Mouse (Mus musculus): ENCODE measurements around the gene Prss32. TPM values are rescaled to one million over a fixed set of nuclear protein-coding genes. Genes with fewer than 3 reads are reported as not detected.

The Prss32 gene
- 11.8 and 14.5 TPM in 2 replicates for polyA plus RNA-seq (2015; fragmentation: Nextera tagmentation; extraction: Ambion mirVana)

DNA sequence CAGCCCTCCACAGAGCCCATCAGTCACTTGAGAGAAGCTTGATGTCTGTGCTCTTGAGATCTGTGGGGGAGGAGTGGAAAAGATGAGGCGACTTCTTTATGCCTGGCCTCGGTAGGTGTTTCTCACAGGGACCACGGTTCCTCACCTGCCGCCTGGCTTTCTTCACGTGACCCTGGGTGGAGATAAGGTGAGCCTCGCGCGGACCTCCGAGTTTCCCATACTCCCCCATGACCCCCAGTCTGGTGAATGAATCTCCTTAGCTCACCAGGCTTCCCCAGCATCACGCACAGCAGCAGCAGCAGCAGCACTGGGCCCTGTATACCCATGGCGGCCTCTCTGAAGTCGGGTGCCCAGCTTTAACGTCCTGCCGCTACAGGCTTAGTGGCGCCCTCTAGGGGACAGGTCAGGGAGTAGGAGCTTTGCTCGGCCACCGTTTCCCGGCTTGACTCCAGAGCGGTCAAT, at the start of gene Prss32, which contains the start of gene Prss41:
TSS of gene Prss32 (plus strand) at position 44 of the 462 bp plus-strand sequence.
TSS of gene Prss41 (minus strand) at position 361 of the 462 bp plus-strand sequence.
- Histone ChIP-seq H3K4me2 (ENCODE audit: low read depth, low read length) (peak within 1 kb of the TSS; percentile 49), H3K4me1 (ENCODE audit: control insufficient read depth, insufficient read depth, low read length) (no peaks in the 10 kb centered on the region; the same call in 1 of the 2 replicates), H3K27ac (ENCODE audit: low read length) (no peak within 1 kb of the TSS), H3K27me3 (replicated peaks; ENCODE audit: control insufficient read depth, insufficient read depth, low read length) (no peaks in the 10 kb centered on the region), H3K9ac (ENCODE audit: low read depth, low read length) (peak within 1 kb of the TSS; percentile 29; the same call in 1 of the 2 replicates), H3K36me3 (ENCODE audit: control insufficient read depth, insufficient read depth, low read length) (no peaks in the 10 kb centered on the region), H3K9me3 (ENCODE audit: control insufficient read depth, low read length) (no peaks in the 10 kb centered on the region), H3K4me3 (ENCODE audit: low read length) (peak within 1 kb of the TSS; percentile 26)
- ATAC-seq = peak; percentile 47
- 14% methylated on average over 19 of the region's 19 CpGs for WGBS

DNA sequence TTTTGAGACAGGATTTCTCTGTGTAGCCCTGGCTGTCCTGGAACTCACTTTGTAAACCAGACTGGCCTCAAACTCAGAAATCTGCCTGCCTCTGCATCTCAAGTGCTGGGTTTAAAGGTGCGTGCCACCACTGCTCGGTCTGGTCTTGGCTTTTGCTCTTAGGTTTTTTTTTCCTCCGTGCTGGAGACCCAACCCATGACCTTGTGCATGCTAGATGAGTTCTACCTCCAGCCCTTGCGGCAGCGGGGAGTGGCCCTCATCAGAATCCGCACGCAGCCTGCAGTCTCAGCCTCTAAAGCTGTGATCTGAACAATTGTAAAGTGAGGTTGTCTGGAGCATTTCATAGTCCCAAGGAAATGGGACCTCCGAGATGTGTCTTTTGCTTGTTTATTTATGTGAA, 48.3 kb upstream of the Prss32 start:
- ATAC-seq = no peak
- peaks cover 6% of the 10 kb centered on the region; the same call in 1 of the 2 replicates for H3K4me1 ChIP-seq (ENCODE audit: control insufficient read depth, insufficient read depth, low read length)
- WGBS = 89% methylated on average over 8 of the region's 8 CpGs
- no peaks in the 10 kb centered on the region for H3K27me3 ChIP-seq (replicated peaks; ENCODE audit: control insufficient read depth, insufficient read depth, low read length)
- no peak overlapping the region for H3K9ac ChIP-seq (ENCODE audit: low read depth, low read length)
- no peaks in the 10 kb centered on the region for H3K9me3 ChIP-seq (ENCODE audit: control insufficient read depth, low read length)
- H3K4me3 ChIP-seq (ENCODE audit: low read length) = no peak overlapping the region
- H3K27ac ChIP-seq (ENCODE audit: low read length) = no peak overlapping the region
- no peaks in the 10 kb centered on the region for H3K36me3 ChIP-seq (ENCODE audit: control insufficient read depth, insufficient read depth, low read length)
- no peak overlapping the region for H3K4me2 ChIP-seq (ENCODE audit: low read depth, low read length)

DNA sequence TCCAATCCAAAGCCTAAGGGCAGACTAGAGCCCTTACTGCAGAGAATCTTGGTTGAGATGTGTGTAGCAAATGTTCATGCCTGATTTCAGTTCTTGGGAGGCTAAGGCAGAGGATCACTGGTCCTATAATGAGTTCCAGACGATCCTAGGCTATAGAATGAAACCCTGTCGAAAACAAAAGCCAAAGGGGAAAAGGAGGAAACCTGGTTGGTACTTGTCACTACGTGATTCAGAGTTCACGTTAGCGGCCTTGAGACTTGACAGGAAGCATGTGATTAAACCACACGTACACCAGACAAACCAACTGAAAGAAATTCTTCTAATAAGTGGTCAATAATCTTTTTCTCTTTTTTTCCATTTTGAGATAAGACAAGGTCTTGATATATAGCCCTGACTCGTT, 46.3 kb upstream of the Prss32 start:
- WGBS = 79% methylated on average over 7 of the region's 7 CpGs
- Histone ChIP-seq H3K4me3 (ENCODE audit: low read length) (no peak overlapping the region), H3K4me2 (ENCODE audit: low read depth, low read length) (no peak overlapping the region), H3K36me3 (ENCODE audit: control insufficient read depth, insufficient read depth, low read length) (no peaks in the 10 kb centered on the region), H3K27me3 (replicated peaks; ENCODE audit: control insufficient read depth, insufficient read depth, low read length) (no peaks in the 10 kb centered on the region), H3K9ac (ENCODE audit: low read depth, low read length) (no peak overlapping the region), H3K27ac (ENCODE audit: low read length) (no peak overlapping the region), H3K9me3 (ENCODE audit: control insufficient read depth, low read length) (no peaks in the 10 kb centered on the region), H3K4me1 (ENCODE audit: control insufficient read depth, insufficient read depth, low read length) (no peaks in the 10 kb centered on the region)
- no peak for ATAC-seq

DNA sequence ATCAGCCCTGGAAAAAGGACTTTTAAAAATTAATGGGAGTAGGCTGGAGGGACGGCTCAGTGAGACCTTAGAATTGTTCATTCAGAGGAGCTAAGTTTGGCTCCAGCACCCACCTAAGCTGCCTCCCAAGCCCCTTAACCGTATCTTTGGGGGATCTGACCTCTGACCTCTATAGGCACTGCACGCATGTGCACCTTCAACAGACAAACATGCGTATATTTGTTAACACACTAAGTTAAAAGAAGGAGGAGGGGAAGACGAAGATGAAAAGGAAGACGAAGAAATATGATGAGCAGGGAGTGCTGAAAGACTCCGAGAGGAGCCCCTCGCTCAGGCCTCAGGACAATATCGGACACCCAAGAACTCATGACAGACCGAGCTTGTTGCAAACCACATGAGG, 42.0 kb upstream of the Prss32 start:
- WGBS = 96% methylated on average over 10 of the region's 10 CpGs

DNA sequence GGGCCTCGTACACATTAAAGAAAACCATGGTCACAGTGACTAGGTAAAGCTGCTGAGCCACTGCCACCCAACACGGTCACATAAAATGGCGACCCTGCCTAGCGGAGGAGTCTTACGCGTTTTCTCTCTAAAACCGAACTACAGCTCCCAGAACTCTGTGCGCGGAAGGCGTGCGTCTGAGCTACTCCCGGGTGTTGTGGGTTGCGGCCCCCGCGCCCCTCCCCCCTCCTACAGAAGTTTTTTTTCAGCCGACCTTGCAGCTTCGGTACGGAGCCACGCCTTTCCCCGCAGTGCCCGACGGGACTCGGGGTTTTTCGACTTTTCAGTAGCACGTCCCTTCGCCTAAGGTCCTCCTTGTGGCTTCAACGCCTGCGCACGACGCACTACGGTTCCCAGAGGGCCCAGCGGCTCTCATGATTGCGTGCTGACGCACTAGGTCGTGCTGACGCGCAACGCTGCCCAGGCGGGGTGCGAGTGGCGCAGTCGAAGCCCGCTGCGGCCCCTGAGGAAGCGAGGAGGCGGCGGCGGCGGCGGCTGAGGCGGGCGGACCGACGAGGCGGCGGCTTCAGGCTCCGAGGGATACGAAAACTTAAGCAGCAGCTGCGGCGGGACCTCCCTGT, 40.8 kb upstream of the Prss32 start:
- Histone ChIP-seq H3K4me3 (ENCODE audit: low read length) (peak overlapping the region; percentile 98), H3K36me3 (ENCODE audit: control insufficient read depth, insufficient read depth, low read length) (no peaks in the 10 kb centered on the region), H3K4me1 (ENCODE audit: control insufficient read depth, insufficient read depth, low read length) (peaks cover 16% of the 10 kb centered on the region), H3K9ac (ENCODE audit: low read depth, low read length) (peak overlapping the region; percentile 88), H3K4me2 (ENCODE audit: low read depth, low read length) (peak overlapping the region; percentile 69), H3K27me3 (replicated peaks; ENCODE audit: control insufficient read depth, insufficient read depth, low read length) (no peaks in the 10 kb centered on the region), H3K9me3 (ENCODE audit: control insufficient read depth, low read length) (no peaks in the 10 kb centered on the region), H3K27ac (ENCODE audit: low read length) (peak overlapping the region; percentile 93)
- ATAC-seq = peak; percentile 99
- WGBS = under 1% methylated on average over 60 of the region's 60 CpGs

More for the DNA sequence above, 42.0 kb upstream of the Prss32 start:
- H3K27me3 ChIP-seq (replicated peaks; ENCODE audit: control insufficient read depth, insufficient read depth, low read length) = no peaks in the 10 kb centered on the region
- no peak overlapping the region for H3K9ac ChIP-seq (ENCODE audit: low read depth, low read length)
- H3K27ac ChIP-seq (ENCODE audit: low read length) = no peak overlapping the region
- H3K36me3 ChIP-seq (ENCODE audit: control insufficient read depth, insufficient read depth, low read length) = no peaks in the 10 kb centered on the region
- H3K4me2 ChIP-seq (ENCODE audit: low read depth, low read length) = no peak overlapping the region
- H3K4me3 ChIP-seq (ENCODE audit: low read length) = no peak overlapping the region
- ATAC-seq = no peak
- no peaks in the 10 kb centered on the region for H3K9me3 ChIP-seq (ENCODE audit: control insufficient read depth, low read length)
- peaks cover 10% of the 10 kb centered on the region for H3K4me1 ChIP-seq (ENCODE audit: control insufficient read depth, insufficient read depth, low read length)

DNA sequence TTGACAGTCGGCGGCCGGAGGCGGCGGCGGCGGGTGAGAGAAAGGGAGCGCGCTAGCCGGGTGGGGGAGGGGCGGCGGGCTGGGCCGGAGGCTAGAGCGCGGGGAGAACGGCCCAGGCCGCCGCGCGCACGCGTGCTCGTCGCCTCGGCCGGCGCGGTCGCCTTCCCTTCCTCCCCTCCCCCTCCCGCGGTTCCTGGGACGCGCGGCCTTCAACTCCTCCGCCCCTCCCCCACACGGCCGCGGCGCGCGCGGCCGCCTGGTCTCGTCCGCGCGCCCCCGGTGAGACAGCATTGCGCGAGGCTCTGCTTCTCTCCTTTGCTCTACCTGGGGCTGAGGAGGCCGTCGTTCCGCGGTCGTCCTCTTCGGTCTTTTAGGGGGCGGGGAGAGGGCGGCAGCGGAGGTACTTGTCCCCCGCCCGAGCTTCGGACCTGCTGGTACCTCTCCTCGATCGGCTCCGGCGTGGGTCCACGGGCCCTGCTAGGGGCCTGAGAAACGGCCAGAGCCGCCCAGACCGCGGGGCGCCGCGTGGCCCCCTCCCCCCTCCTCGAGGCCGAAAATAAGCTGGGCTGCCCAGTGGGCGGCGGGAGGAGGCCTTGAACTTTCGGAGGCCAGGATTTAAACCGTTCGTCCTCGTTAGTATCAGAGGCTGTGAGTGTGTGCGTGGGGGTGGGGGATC, 40.2 kb upstream of the Prss32 start:
- Histone ChIP-seq H3K4me1 (ENCODE audit: control insufficient read depth, insufficient read depth, low read length) (peaks cover 16% of the 10 kb centered on the region), H3K36me3 (ENCODE audit: control insufficient read depth, insufficient read depth, low read length) (no peaks in the 10 kb centered on the region), H3K4me3 (ENCODE audit: low read length) (peak overlapping the region; percentile 98), H3K9me3 (ENCODE audit: control insufficient read depth, low read length) (no peaks in the 10 kb centered on the region), H3K27ac (ENCODE audit: low read length) (peak overlapping the region; percentile 93), H3K27me3 (replicated peaks; ENCODE audit: control insufficient read depth, insufficient read depth, low read length) (no peaks in the 10 kb centered on the region), H3K9ac (ENCODE audit: low read depth, low read length) (peak overlapping the region; percentile 88), H3K4me2 (ENCODE audit: low read depth, low read length) (peak overlapping the region; percentile 72)
- peak; percentile 73 for ATAC-seq
- under 1% methylated on average over 64 of the region's 83 CpGs for WGBS

DNA sequence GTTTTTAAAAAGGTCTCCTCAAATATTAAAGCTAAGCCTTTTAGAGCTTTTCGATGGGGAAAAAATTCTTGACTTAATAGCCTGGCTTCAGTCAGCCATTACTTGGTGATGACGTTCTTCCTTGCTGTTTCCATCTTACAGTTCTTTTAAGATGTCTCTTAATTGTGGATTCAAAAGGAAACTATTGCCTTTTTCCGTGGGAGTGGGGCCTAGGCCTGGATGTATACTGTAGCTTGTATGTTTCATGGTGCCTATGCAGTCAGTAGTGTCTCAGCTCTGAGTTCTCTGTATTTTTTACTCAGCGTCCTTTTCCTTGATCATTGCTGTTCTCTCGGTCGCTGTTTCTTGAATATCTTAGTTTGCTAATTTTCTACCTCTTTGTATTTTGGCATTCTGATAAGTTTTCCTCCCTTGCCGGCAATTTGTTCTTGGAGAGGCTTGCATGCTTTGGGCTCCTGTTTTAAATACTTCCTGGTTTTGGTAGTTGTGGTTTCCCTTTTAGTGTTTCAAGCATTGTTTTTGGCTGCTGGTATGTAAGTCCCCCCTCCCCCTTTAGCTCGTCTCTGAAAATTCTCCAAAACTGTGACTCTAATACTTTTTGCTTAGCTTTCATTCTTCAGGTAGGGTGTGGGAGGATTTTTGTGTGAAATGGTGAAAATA, 39.1 kb upstream of the Prss32 start:
- Histone ChIP-seq H3K4me1 (ENCODE audit: control insufficient read depth, insufficient read depth, low read length) (peaks cover 16% of the 10 kb centered on the region), H3K4me3 (ENCODE audit: low read length) (peak overlapping the region; percentile 98), H3K27me3 (replicated peaks; ENCODE audit: control insufficient read depth, insufficient read depth, low read length) (no peaks in the 10 kb centered on the region), H3K4me2 (ENCODE audit: low read depth, low read length) (peak overlapping the region; percentile 72), H3K9me3 (ENCODE audit: control insufficient read depth, low read length) (no peaks in the 10 kb centered on the region), H3K9ac (ENCODE audit: low read depth, low read length) (peak overlapping the region; percentile 88), H3K27ac (ENCODE audit: low read length) (no peak overlapping the region), H3K36me3 (ENCODE audit: control insufficient read depth, insufficient read depth, low read length) (peaks cover 7% of the 10 kb centered on the region; the same call in 1 of the 2 replicates)
- ATAC-seq = no peak
- 2% methylated on average over 8 of the region's 8 CpGs for WGBS

DNA sequence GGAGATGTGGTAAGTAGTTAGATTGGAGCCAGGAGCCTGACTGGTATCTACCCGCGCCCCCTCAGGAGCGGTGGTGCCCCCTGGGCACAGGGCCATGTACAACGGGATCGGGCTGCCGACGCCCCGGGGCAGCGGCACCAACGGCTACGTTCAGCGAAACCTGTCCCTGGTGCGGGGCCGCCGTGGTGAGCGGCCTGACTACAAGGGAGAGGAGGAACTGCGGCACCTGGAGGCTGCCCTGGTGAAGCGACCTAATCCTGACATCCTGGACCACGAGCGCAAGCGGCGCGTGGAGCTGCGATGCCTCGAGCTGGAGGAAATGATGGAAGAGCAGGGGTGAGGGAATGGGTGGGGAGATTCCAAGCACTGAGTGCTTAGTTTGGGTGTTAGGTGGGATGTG, 36.8 kb upstream of the Prss32 start:
- no peak overlapping the region for H3K9ac ChIP-seq (ENCODE audit: low read depth, low read length)
- peaks cover 16% of the 10 kb centered on the region for H3K4me1 ChIP-seq (ENCODE audit: control insufficient read depth, insufficient read depth, low read length)
- H3K9me3 ChIP-seq (ENCODE audit: control insufficient read depth, low read length) = no peaks in the 10 kb centered on the region
- peak overlapping the region; percentile 11 for H3K4me2 ChIP-seq (ENCODE audit: low read depth, low read length)
- WGBS = 70% methylated on average over 25 of the region's 25 CpGs
- no peak for ATAC-seq
- H3K36me3 ChIP-seq (ENCODE audit: control insufficient read depth, insufficient read depth, low read length) = peaks cover 19% of the 10 kb centered on the region
- H3K27me3 ChIP-seq (replicated peaks; ENCODE audit: control insufficient read depth, insufficient read depth, low read length) = no peaks in the 10 kb centered on the region
- H3K4me3 ChIP-seq (ENCODE audit: low read length) = no peak overlapping the region
- no peak overlapping the region for H3K27ac ChIP-seq (ENCODE audit: low read length)

DNA sequence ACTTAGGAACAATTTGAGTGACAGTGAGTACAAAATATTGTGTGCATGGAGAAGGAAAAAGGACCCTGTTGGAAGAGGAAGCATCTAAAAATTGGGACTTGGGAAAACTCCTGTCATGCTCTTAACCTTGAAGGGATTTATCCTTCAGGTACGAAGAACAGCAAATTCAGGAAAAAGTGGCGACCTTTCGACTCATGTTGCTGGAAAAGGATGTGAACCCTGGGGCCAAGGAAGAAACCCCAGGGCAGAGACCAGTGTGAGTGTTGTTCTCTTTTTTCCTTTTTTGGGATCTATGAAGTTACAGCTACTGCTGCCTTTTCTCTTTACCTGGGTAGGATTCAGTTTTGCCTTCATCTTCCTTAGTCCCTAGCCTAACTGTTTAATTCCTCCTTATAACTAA, 35.7 kb upstream of the Prss32 start:
- no peak overlapping the region for H3K9ac ChIP-seq (ENCODE audit: low read depth, low read length)
- H3K4me2 ChIP-seq (ENCODE audit: low read depth, low read length) = no peak overlapping the region
- H3K27ac ChIP-seq (ENCODE audit: low read length) = no peak overlapping the region
- no peak for ATAC-seq
- H3K4me1 ChIP-seq (ENCODE audit: control insufficient read depth, insufficient read depth, low read length) = peaks cover 16% of the 10 kb centered on the region
- no peak overlapping the region for H3K4me3 ChIP-seq (ENCODE audit: low read length)
- H3K27me3 ChIP-seq (replicated peaks; ENCODE audit: control insufficient read depth, insufficient read depth, low read length) = no peaks in the 10 kb centered on the region
- WGBS = 80% methylated on average over 3 of the region's 3 CpGs
- H3K9me3 ChIP-seq (ENCODE audit: control insufficient read depth, low read length) = no peaks in the 10 kb centered on the region
- H3K36me3 ChIP-seq (ENCODE audit: control insufficient read depth, insufficient read depth, low read length) = peaks cover 20% of the 10 kb centered on the region
